Mouse (Mus musculus): Measurements from ENCODE around the gene Nt5m. TPM values are rescaled to one million over a fixed set of nuclear protein-coding genes. Genes with fewer than 3 reads are reported as not detected.
A peak's percentile ranks its signal among the peaks of the same experiment; 100 is the strongest.
"Not testable (repeated sequence)": the region's sequence is repeated elsewhere in the genome, so short reads cannot be mapped to it uniquely, and the experiment has no call there.

The Nt5m gene
- polyA plus RNA-seq, 1 experiment from 2014 or later, result 24.8 TPM

- ChIA-PET CTCF (interaction anchor here (1.5 kb wide), 1 partner anchor 31 kb away, joined by 3 read pairs; no protein-coding TSS in a partner anchor), POLR2A (interaction anchor here (0.6 to 1.4 kb wide), 3 partner anchors 9 to 299 kb away, joined by 3 to 6 read pairs (median 3); no protein-coding TSS in a partner anchor)
- in situ Hi-C loops (cut with MboI; ENCODE audit: low pct_unique_long_range_greater_than_20kb), result no loop called here
- TF ChIP-seq CTCF (IDR thresholded peaks at IDR 0.05), result no peak
- DNase-seq (ENCODE audit: low read depth, low spot score) (peak; percentile 76), ATAC-seq (peak; percentile 82)
- no peaks in the 10 kb centered on the region for H3K27me3 ChIP-seq
Measured at GRCm38 (mm10) chr11:59809670-59810474, 29.4 kb upstream of the Nt5m start, which contains the start of gene Flcn. Gene Flcn, minus strand, starts transcription at chr11:59810016.

- CTCF ChIA-PET, result interaction anchor here (1.0 to 1.3 kb wide), 2 partner anchors 14 to 285 kb away, joined by 3 to 4 read pairs; no protein-coding TSS in a partner anchor
- POLR2A ChIA-PET, result interaction anchor here (0.8 to 1.4 kb wide), 3 partner anchors 10 to 14 kb away, joined by 3 read pairs; no protein-coding TSS in a partner anchor
- no peak for TF ChIP-seq CTCF (IDR thresholded peaks at IDR 0.05)
- no peaks in the 10 kb centered on the region for H3K27me3 ChIP-seq
- DNase-seq (ENCODE audit: low read depth, low spot score) (no peak), ATAC-seq (no peak)
- in situ Hi-C loops (cut with MboI; ENCODE audit: low pct_unique_long_range_greater_than_20kb), result no loop called here
Measured at GRCm38 (mm10) chr11:59810480-59811158, 28.6 kb upstream of the Nt5m start.

GRCm38 (mm10) chr11:59811211-59811610, 28.0 kb upstream of the Nt5m start:
- DNase-seq (ENCODE audit: low read depth, low spot score), result no peak

GRCm38 (mm10) chr11:59813276-59813675, 26.0 kb upstream of the Nt5m start:
- TF ChIP-seq CTCF (IDR thresholded peaks at IDR 0.05), result no peak
- ATAC-seq (no peak), DNase-seq (ENCODE audit: low read depth, low spot score) (no peak)
- POLR2A ChIA-PET, result no interaction called here
- CTCF ChIA-PET, result no interaction called here
- no peaks in the 10 kb centered on the region for H3K27me3 ChIP-seq
- in situ Hi-C loops (cut with MboI; ENCODE audit: low pct_unique_long_range_greater_than_20kb), result no loop called here

More at GRCm38 (mm10) chr11:59811211-59811610, 28.0 kb upstream of the Nt5m start:
- H3K27me3 ChIP-seq, result no peaks in the 10 kb centered on the region
- in situ Hi-C loops (cut with MboI; ENCODE audit: low pct_unique_long_range_greater_than_20kb), result no loop called here
- ATAC-seq, result no peak
- ChIA-PET CTCF (interaction anchor here (1.0 to 1.3 kb wide), 2 partner anchors 14 to 286 kb away, joined by 3 to 4 read pairs; no protein-coding TSS in a partner anchor), POLR2A (interaction anchor here (1.4 kb wide), 2 partner anchors 11 to 13 kb away, joined by 3 read pairs; no protein-coding TSS in a partner anchor)
- TF ChIP-seq CTCF (IDR thresholded peaks at IDR 0.05), result no peak

- TF ChIP-seq CTCF (IDR thresholded peaks at IDR 0.05), result no peak
- ChIA-PET CTCF (no interaction called here), POLR2A (no interaction called here)
- no peaks in the 10 kb centered on the region for H3K27me3 ChIP-seq
- DNase-seq (ENCODE audit: low read depth, low spot score), result no peak
- in situ Hi-C loops (cut with MboI; ENCODE audit: low pct_unique_long_range_greater_than_20kb), result no loop called here
- no peak for ATAC-seq
Measured at GRCm38 (mm10) chr11:59814311-59814710, 24.9 kb upstream of the Nt5m start.

DNA sequence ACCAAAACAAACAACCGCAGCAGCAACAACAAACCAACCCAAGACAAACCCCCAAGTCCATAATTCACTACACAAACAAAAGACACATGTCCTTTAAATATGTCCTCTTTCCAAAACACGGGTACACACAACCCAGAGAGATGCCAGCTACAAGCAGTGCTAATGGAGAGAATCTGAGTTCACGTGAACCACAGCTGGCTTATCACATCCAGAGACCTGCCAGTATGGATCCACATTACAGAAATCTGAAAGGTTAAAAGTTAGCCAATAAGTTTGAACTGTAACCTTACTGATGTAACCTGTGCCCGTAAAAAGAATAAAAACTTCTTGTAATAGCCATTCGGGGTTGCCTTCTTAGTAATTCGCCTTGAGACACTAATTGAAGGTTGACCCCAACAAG, 24.3 kb upstream of the Nt5m start:
- no peak for DNase-seq (ENCODE audit: low read depth, low spot score)
- H3K27me3 ChIP-seq, result no peaks in the 10 kb centered on the region
- ATAC-seq, result no peak
- CTCF ChIA-PET, result no interaction called here
- TF ChIP-seq CTCF (IDR thresholded peaks at IDR 0.05), result no peak
- in situ Hi-C loops (cut with MboI; ENCODE audit: low pct_unique_long_range_greater_than_20kb), result no loop called here
- POLR2A ChIA-PET, result no interaction called here

- TF ChIP-seq CTCF (IDR thresholded peaks at IDR 0.05), result no peak
- in situ Hi-C loops (cut with MboI; ENCODE audit: low pct_unique_long_range_greater_than_20kb), result no loop called here
- ATAC-seq (no peak), DNase-seq (ENCODE audit: low read depth, low spot score) (no peak)
- no peaks in the 10 kb centered on the region for H3K27me3 ChIP-seq
- ChIA-PET CTCF (no interaction called here), POLR2A (no interaction called here)
Measured at GRCm38 (mm10) chr11:59815482-59816065, 23.7 kb upstream of the Nt5m start.

- no peaks in the 10 kb centered on the region for H3K27me3 ChIP-seq
- ChIA-PET POLR2A (no interaction called here), CTCF (interaction anchor here (0.9 kb wide), 1 partner anchor 28 kb away, joined by 3 read pairs; no protein-coding TSS in a partner anchor)
- no peak for ATAC-seq
- in situ Hi-C loops (cut with MboI; ENCODE audit: low pct_unique_long_range_greater_than_20kb), result no loop called here
- DNase-seq (ENCODE audit: low read depth, low spot score), result no peak
- TF ChIP-seq CTCF (IDR thresholded peaks at IDR 0.05), result no peak
Measured at GRCm38 (mm10) chr11:59817916-59818315, 21.3 kb upstream of the Nt5m start.

- H3K27me3 ChIP-seq, result no peaks in the 10 kb centered on the region
- DNase-seq (ENCODE audit: low read depth, low spot score) (no peak), ATAC-seq (no peak)
- in situ Hi-C loops (cut with MboI; ENCODE audit: low pct_unique_long_range_greater_than_20kb), result no loop called here
- no peak for TF ChIP-seq CTCF (IDR thresholded peaks at IDR 0.05)
- ChIA-PET POLR2A (interaction anchor here (0.6 kb wide), 1 partner anchor 16 kb away, joined by 5 read pairs; no protein-coding TSS in a partner anchor), CTCF (interaction anchor here (1.7 kb wide), 1 partner anchor 17 kb away, joined by 5 read pairs; the partner anchor contains the start of gene Nt5m)
Measured at GRCm38 (mm10) chr11:59821625-59822024, 17.6 kb upstream of the Nt5m start.

DNA sequence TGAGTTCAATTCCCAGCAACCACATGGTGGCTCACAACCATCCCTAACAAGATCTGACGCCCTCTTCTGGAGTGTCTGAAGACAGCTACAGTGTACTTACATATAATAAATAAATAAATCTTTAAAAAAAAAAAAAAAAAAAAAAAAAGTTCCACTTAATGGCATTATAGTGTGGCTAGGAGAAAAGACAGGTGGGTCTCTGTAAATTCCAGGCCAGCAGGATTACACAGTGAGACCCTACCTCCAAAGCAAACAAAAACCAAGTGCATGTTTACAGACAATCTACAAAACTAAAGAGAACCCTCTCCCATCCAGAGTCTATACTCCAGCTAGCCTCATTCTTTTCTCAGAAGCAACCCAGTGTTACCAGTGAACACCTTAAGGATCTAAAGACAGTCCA, 1.5 kb upstream of the Nt5m start:
- not testable (repeated sequence) for DNase-seq (ENCODE audit: low read depth, low spot score)
- CTCF ChIA-PET, result interaction anchor here (1.4 kb wide), 1 partner anchor 21 kb away, joined by 4 read pairs; no protein-coding TSS in a partner anchor

More for the DNA sequence above, 1.5 kb upstream of the Nt5m start:
- ATAC-seq; H3K27me3 ChIP-seq; in situ Hi-C loops (cut with MboI; ENCODE audit: low pct_unique_long_range_greater_than_20kb): not testable (repeated sequence)
- POLR2A ChIA-PET, result interaction anchor here (0.6 to 1.9 kb wide), 2 partner anchors 10 to 16 kb away, joined by 5 read pairs; no protein-coding TSS in a partner anchor
